Mouse (Mus musculus) left cerebral cortex, postnatal 10 days (tissue): ENCODE results near the gene Med17. TPM values are rescaled to one million over a fixed set of nuclear protein-coding genes. Genes with fewer than 3 reads are reported as not detected.

Source experiments
- DNase-seq, 2 experiments: peaks; one replicate each; pipeline ENCODE4 v3.0.0; 2021 to 2022; ENCODE audit warnings: low spot score in 2 of 2, mixed read lengths in 1 of 2; ENCODE audit errors: extremely low spot score in 1 of 2
- intact Hi-C: fragments of 180-260 bp; cut with DNase I; formaldehyde crosslinking; loops from one replicate; pipeline ENCODE4 v1.15.1; 2025
- total RNA-seq, 2 experiments: library from RNA; stranded (reverse); gene quantifications; 2 replicates each; pipeline ENCODE4 v1.2.3; 2021

Med17 gene
- total RNA-seq, 2 experiments from 2014 or later: 34.5 to 35.1 TPM

- intact Hi-C loops: no loop called here
- DNase-seq: no peak
Observed at GRCm38 (mm10) chr9:15300056-15300455, 20.3 kb upstream of the Med17 start.

GRCm38 (mm10) chr9:15298451-15298850 is 18.7 kb upstream of the Med17 start:
- DNase-seq: no peak
- intact Hi-C loops: no loop called here

- intact Hi-C loops: no loop called here
Observed at GRCm38 (mm10) chr9:15297112-15297511, 17.4 kb upstream of the Med17 start.

GRCm38 (mm10) chr9:15289251-15289650 is 9.5 kb upstream of the Med17 start:
- intact Hi-C loops: no loop called here
- DNase-seq: no peak

More at GRCm38 (mm10) chr9:15297112-15297511, 17.4 kb upstream of the Med17 start:
- no peak for DNase-seq

GRCm38 (mm10) chr9:15288402-15288801 is 8.7 kb upstream of the Med17 start:
- no peak for DNase-seq

GRCm38 (mm10) chr9:15287846-15288245 is 8.1 kb upstream of the Med17 start:
- no peak for DNase-seq
- intact Hi-C loops: no loop called here

More at GRCm38 (mm10) chr9:15288402-15288801, 8.7 kb upstream of the Med17 start:
- intact Hi-C loops: no loop called here

GRCm38 (mm10) chr9:15285443-15285842 is 5.7 kb upstream of the Med17 start:
- DNase-seq: no peak
- intact Hi-C loops: no loop called here

- no peak for DNase-seq
- intact Hi-C loops: no loop called here
Observed at GRCm38 (mm10) chr9:15280491-15280879, 754 bp upstream of the Med17 start.

- DNase-seq: no peak
- intact Hi-C loops: loop anchor here (5.0 kb wide), 1 partner anchor 53 kb away; no protein-coding TSS in a partner anchor
Observed at GRCm38 (mm10) chr9:15279139-15279648, 537 bp downstream of the Med17 start.

- DNase-seq: no peak
- intact Hi-C loops: loop anchor here (5.0 kb wide), 1 partner anchor 54 kb away; no protein-coding TSS in a partner anchor
Observed at GRCm38 (mm10) chr9:15278343-15278742, 1.4 kb downstream of the Med17 start.

- no peak for DNase-seq
- intact Hi-C loops: loop anchor here (5.0 kb wide), 1 partner anchor 55 kb away; no protein-coding TSS in a partner anchor
Observed at GRCm38 (mm10) chr9:15276855-15277254, 2.9 kb downstream of the Med17 start.

- DNase-seq: no peak
- intact Hi-C loops: loop anchor here (5.0 kb wide), 1 partner anchor 33 kb away; the partner anchor contains the start of genes 4931406C07Rik and Taf1d
Observed at GRCm38 (mm10) chr9:15273981-15274380, 5.8 kb downstream of the Med17 start.

- intact Hi-C loops: no loop called here
- DNase-seq: no peak
Observed at GRCm38 (mm10) chr9:15263487-15263886, 16.2 kb downstream of the Med17 start.

- no peak for DNase-seq
- intact Hi-C loops: no loop called here
Observed at GRCm38 (mm10) chr9:15261980-15262379, 17.8 kb downstream of the Med17 start.

- intact Hi-C loops: no loop called here
- no peak for DNase-seq
Observed at GRCm38 (mm10) chr9:15256214-15256613, 23.5 kb downstream of the Med17 start.

- intact Hi-C loops: no loop called here
- no peak for DNase-seq
Observed at GRCm38 (mm10) chr9:15254501-15254900, 25.2 kb downstream of the Med17 start.

GRCm38 (mm10) chr9:15252196-15252595 is 27.5 kb downstream of the Med17 start:
- intact Hi-C loops: no loop called here
- DNase-seq: no peak

- intact Hi-C loops: no loop called here
- no peak for DNase-seq
Observed at GRCm38 (mm10) chr9:15250376-15250775, 29.4 kb downstream of the Med17 start.

GRCm38 (mm10) chr9:15245319-15246075 is 34.2 kb downstream of the Med17 start:
- DNase-seq: no peak
- intact Hi-C loops: no loop called here

GRCm38 (mm10) chr9:15242130-15242529 is 37.6 kb downstream of the Med17 start:
- intact Hi-C loops: no loop called here
- DNase-seq: no peak
